Mouse (Mus musculus) gastrocnemius, postnatal 36 days (tissue): ENCODE data around the gene Akap9. TPM values are rescaled to one million over a fixed set of nuclear protein-coding genes. Genes with fewer than 3 reads are reported as not detected.
"Not testable (repeated sequence)": the region's sequence is repeated elsewhere in the genome, so short reads cannot be mapped to it uniquely, and the experiment has no call there.

Experiments
- DNase-seq, 2 experiments: peaks; one replicate each; pipeline ENCODE4 v3.0.0; 2022
- intact Hi-C: fragments of 180-260 bp; cut with DNase I; formaldehyde crosslinking; loops from one replicate; pipeline ENCODE4 v1.15.1; 2025
- long read RNA-seq, 2 experiments: library from polyadenylated mRNA; stranded (forward); transcript quantifications; one replicate each; pipeline ENCODE4 v2.0.0; 2021
- total RNA-seq, 2 experiments: library from RNA; stranded (reverse); gene quantifications; 2 replicates each; pipeline ENCODE4 v1.2.3; 2021

Akap9 gene
- total RNA-seq, result 10 to 100 TPM; 40.3 to 42.4 TPM
- long read RNA-seq, experiment 1, partial matches to known transcripts, result 1 of 3 reads
- long read RNA-seq, experiment 1, other reads (novel, unspliced or antisense), result 2 of 3 reads
- long read RNA-seq, experiment 2, partial matches to known transcripts, result 5 of 8 reads
- long read RNA-seq, experiment 2, other reads (novel, unspliced or antisense), result 3 of 8 reads

GRCm38 (mm10) chr5:3927801-3928689 lies at the start of gene Akap9:
Gene Akap9 (plus strand): TSS chr5:3928054.
- intact Hi-C loops, result loop anchor here (10.0 kb wide), 1 partner anchor 267 kb away; the partner anchor contains the start of gene Mterf1b
- DNase-seq, result peak; percentile 47 to 66

GRCm38 (mm10) chr5:3886862-3887261 lies 41.0 kb upstream of the Akap9 start:
- DNase-seq, intact Hi-C loops: not testable (repeated sequence)

- intact Hi-C loops, result no loop called here
Measured at GRCm38 (mm10) chr5:3889201-3889600, 38.7 kb upstream of the Akap9 start.

GRCm38 (mm10) chr5:3893459-3894293 lies 34.2 kb upstream of the Akap9 start, which contains the start of gene Mterf1a:
Gene Mterf1a (minus strand): TSS chr5:3893933.
- DNase-seq, result peak; percentile 6 to 29
- intact Hi-C loops, result loop anchor here (2.0 kb wide), 1 partner anchor 297 kb away; no protein-coding TSS in a partner anchor

More at GRCm38 (mm10) chr5:3889201-3889600, 38.7 kb upstream of the Akap9 start:
- DNase-seq, result no peak

- not testable (repeated sequence) for DNase-seq
- intact Hi-C loops, result loop anchor here (2.0 kb wide), 1 partner anchor 297 kb away; no protein-coding TSS in a partner anchor
Measured at GRCm38 (mm10) chr5:3894294-3894619, 33.6 kb upstream of the Akap9 start.

GRCm38 (mm10) chr5:3905471-3905870 lies 22.4 kb upstream of the Akap9 start:
- intact Hi-C loops, result no loop called here
- no peak for DNase-seq

GRCm38 (mm10) chr5:3922350-3922749 lies 5.5 kb upstream of the Akap9 start:
- no peak for DNase-seq
- intact Hi-C loops, result loop anchor here (10.0 kb wide), 1 partner anchor 272 kb away; the partner anchor contains the start of gene Mterf1b

- DNase-seq, result no peak
- intact Hi-C loops, result loop anchor here (10.0 kb wide), 1 partner anchor 268 kb away; the partner anchor contains the start of gene Mterf1b
Measured at GRCm38 (mm10) chr5:3926666-3927065, 1.2 kb upstream of the Akap9 start.

GRCm38 (mm10) chr5:3928690-3929046 lies 814 bp downstream of the Akap9 start:
- peak; percentile 7 to 22 for DNase-seq
- intact Hi-C loops, result loop anchor here (10.0 kb wide), 1 partner anchor 266 kb away; the partner anchor contains the start of gene Mterf1b

GRCm38 (mm10) chr5:3930760-3931159 lies 2.9 kb downstream of the Akap9 start:
- intact Hi-C loops, result no loop called here
- no peak for DNase-seq

GRCm38 (mm10) chr5:3931636-3932035 lies 3.8 kb downstream of the Akap9 start:
- no peak for DNase-seq
- intact Hi-C loops, result no loop called here

GRCm38 (mm10) chr5:3933551-3933950 lies 5.7 kb downstream of the Akap9 start:
- no peak for DNase-seq
- intact Hi-C loops, result no loop called here

GRCm38 (mm10) chr5:3935266-3935665 lies 7.4 kb downstream of the Akap9 start:
- DNase-seq, result no peak
- intact Hi-C loops, result no loop called here

GRCm38 (mm10) chr5:3935778-3936554 lies 8.1 kb downstream of the Akap9 start:
- DNase-seq, result no peak
- intact Hi-C loops, result no loop called here

GRCm38 (mm10) chr5:3938905-3939304 lies 11.1 kb downstream of the Akap9 start:
- no peak for DNase-seq
- intact Hi-C loops, result no loop called here

- DNase-seq, result no peak
- intact Hi-C loops, result no loop called here
Measured at GRCm38 (mm10) chr5:3939335-3939734, 11.5 kb downstream of the Akap9 start.

- intact Hi-C loops, result no loop called here
- DNase-seq, result no peak
Measured at GRCm38 (mm10) chr5:3941240-3941639, 13.4 kb downstream of the Akap9 start.

GRCm38 (mm10) chr5:3943169-3943568 lies 15.3 kb downstream of the Akap9 start:
- intact Hi-C loops, DNase-seq: not testable (repeated sequence)

GRCm38 (mm10) chr5:3952498-3952897 lies 24.6 kb downstream of the Akap9 start:
- DNase-seq, result no peak
- intact Hi-C loops, result no loop called here

GRCm38 (mm10) chr5:3954541-3954940 lies 26.7 kb downstream of the Akap9 start:
- no peak for DNase-seq
- intact Hi-C loops, result no loop called here
